Mouse (Mus musculus) mouse trophoblast stem cell (cell line): Measurements from ENCODE around the gene Kcnmb3.
"Not testable (repeated sequence)": the region's sequence is repeated elsewhere in the genome, so short reads cannot be mapped to it uniquely, and the experiment has no call there.

Experiments used
- in situ Hi-C, 2 experiments: fragments of 300-500 bp; cut with MseI, MboI; formaldehyde crosslinking; loops; 2 replicates in 1 of 2; 3 replicates in 1 of 2; pipeline ENCODE4 v1.15.1; 2025

Kcnmb3 gene

DNA sequence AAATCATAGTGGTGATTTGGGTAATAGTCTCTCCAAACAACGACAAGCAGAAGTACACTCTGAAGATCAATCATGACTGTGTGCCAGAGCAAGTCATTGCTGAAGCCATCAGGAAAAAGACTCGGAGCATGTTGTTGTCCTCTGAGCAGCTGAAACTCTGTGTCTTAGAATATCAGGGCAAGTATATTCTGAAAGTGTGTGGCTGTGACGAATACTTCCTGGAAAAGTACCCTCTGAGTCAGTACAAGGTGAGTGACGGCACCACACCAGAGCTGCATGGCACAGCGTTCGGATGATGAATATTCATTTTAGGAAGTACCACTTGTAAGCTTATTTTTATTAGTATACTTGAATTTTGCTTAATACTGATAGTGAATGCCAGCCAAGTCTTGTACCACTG lies 54.2 kb downstream of the Kcnmb3 start:
- in situ Hi-C loops = no loop called here

GRCm38 (mm10) chr3:32437297-32437696 lies 54.7 kb downstream of the Kcnmb3 start:
- in situ Hi-C loops = no loop called here

DNA sequence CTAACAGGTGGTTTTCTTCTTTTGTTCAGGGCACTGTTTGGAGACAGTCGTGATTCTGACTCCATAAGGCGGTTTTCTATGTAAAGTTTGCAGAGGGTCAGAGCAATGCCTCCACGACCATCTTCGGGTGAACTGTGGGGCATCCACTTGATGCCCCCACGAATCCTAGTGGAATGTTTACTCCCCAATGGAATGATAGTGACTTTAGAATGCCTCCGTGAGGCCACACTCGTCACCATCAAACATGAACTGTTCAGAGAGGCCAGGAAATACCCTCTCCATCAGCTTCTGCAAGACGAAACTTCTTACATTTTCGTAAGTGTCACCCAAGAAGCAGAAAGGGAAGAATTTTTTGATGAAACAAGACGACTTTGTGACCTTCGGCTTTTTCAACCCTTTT lies 55.9 kb downstream of the Kcnmb3 start:
- in situ Hi-C loops = no loop called here

- in situ Hi-C loops = no loop called here
Observed at GRCm38 (mm10) chr3:32434016-32434415, 58.0 kb downstream of the Kcnmb3 start.

DNA sequence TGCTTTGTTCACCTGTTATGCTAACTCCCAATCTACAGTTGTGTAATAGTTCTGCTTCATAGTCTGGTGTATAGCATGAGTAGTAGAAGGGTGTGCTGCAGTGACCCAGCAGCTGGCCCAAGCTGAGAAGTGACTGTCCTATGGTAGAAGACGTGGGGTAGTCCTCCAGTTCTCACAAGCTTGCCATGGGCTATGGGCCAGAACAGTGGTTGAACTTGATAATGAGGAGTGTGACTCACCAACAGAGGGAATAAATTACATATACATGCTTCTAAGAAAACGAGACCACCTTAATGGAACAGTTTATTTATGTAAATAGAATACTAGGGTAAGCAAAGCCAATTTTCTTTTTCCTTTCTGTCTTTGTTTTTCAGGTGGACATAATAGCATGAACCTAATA lies 61.6 kb downstream of the Kcnmb3 start:
- in situ Hi-C loops = no loop called here

GRCm38 (mm10) chr3:32429351-32429750 lies 62.7 kb downstream of the Kcnmb3 start:
- in situ Hi-C loops = not testable (repeated sequence)

- in situ Hi-C loops = no loop called here
Observed at GRCm38 (mm10) chr3:32428921-32429320, 63.1 kb downstream of the Kcnmb3 start.

GRCm38 (mm10) chr3:32428361-32428760 lies 63.7 kb downstream of the Kcnmb3 start:
- in situ Hi-C loops = no loop called here

GRCm38 (mm10) chr3:32427695-32428094 lies 64.3 kb downstream of the Kcnmb3 start:
- in situ Hi-C loops = no loop called here
